Mouse (Mus musculus) mesoderm, embryonic 11.5 days (tissue): ENCODE measurements at regions not wholly inside any gene's neighbourhood (a gene's known extent, or its start where the extent isn't known, plus 50 kb on each side); places are given as distances from the start of the nearest gene placed in this dataset.
"Not testable (repeated sequence)": the region's sequence is repeated elsewhere in the genome, so short reads cannot be mapped to it uniquely, and the experiment has no call there.

Experiments used
- DNase-seq: peaks from one replicate; pipeline ENCODE4 v3.0.0-alpha.2; 2012; ENCODE audit warnings: low read depth, low spot score

DNA sequence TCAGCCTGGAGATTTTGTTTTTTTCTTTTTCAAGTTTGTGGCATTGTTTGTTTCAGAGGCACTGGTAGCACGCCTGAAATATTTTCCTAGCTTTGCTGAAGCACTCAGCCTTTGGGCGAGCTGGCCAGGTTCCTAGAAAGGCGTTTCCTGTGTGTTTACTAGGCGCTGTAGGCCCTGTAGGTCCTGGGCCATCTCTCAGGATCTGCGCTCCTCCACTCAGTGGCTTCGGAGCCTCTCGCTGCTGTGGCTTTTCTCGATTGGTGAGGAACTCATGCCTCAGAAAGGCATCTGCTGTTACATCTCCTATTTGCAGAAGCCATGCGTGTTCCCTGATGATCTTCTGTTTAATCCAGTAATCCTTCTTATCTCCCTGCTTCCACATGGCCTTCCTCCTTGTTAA lies 188.0 kb upstream of the Plcz1 start:
- no peak for DNase-seq

DNA sequence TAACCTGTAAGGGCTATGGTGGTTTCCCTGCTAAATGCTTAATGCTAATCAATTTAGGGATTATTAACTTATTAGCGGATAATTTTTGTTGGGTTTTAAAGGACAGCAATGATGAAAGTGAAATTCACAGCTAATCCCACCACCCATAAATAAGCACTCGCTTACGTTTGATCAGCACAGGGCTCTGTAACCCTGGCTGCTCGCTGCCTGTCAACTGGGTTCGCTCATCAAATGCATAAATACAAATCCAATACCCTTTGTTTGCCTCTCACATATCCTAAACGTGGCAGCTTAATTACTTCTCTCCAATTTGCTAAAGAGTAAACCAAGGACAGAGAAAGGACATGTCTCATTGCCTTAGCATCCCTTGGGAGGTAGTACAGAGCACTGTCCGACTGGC lies 187.5 kb upstream of the Plcz1 start:
- no peak for DNase-seq

DNA sequence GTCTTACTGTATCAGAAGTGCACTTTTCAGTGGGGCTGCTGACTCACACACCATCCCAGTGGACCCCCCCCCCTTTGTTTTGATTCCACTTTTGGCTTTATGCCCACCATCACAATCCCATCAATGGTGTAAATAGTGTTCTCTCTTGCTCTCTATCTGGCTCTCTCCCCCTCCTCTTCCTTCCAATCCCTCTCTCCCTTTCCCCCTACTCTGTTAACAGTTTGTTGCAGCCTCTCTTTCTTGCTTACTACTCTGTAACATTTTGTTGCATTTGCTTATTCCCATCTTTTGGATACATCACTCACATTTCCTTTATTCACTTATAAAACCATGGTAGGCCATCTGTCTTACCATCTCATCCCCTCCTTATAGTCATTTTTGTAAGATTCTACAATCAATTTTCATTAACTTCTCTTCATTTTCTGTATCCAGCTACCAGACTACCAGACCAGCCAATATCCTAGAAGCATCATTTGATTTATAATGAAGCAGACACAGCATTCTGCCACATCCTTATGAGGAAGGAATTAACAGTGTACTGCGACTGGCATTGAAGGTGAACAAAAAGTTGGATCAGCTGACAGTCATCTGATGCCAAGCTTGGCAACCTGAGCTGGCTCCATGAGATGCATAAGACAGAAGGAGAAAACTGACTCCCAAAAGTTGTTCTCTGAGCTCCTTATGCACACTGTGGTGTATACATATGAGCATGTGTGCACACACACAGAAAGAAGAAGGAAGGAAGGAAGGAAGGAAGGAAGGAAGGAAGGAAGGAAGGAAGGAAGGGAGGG lies 181.5 kb upstream of the Plcz1 start:
- no peak for DNase-seq

DNA sequence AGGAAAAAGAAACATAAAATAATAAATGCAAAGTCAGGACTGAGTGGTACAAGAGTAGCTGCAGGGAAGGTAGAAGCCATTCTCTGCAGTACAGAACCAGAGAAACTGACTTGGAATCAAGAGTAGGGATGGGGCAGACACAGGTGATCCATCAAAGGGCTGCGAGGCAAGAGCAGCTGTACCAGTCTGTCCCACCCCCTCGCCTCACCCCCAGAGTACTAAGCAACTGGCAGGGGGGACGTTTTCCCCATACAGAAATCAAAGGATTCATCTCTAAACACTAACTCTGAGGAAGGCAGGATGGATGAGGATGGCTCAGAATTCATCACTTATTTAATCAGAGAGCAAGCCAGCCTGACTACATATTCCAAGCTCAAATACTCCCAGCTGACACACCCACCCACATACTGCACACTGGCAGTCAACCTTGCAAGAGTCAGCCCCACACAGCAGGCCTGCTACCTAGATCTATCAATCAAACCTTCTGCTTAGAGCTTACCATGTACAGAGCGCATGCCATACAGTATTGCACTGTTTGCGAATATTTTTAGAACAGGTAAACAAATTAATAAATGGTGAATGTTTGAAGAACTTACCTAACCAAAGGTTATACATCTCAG lies 180.5 kb upstream of the Plcz1 start:
- no peak for DNase-seq

DNA sequence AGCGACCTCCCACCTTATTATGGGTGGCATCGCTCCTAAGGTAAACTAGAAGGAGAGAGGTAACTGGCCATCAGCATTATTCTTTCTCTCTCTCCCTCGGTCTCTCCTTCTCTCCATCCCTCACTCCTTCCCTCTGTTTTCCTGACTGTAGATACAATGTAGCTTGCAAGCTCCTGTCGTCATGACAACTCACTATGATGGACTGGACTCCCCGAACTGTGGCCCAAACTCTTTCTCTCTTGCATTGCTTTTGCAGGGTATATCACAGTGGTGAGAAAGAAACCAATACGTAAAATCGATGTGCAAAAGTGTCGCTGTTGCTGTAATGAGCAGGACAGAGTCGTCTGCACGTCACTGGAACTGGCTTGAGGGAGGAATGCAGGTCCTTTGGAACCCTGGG lies 177.5 kb upstream of the Plcz1 start:
- no peak for DNase-seq

DNA sequence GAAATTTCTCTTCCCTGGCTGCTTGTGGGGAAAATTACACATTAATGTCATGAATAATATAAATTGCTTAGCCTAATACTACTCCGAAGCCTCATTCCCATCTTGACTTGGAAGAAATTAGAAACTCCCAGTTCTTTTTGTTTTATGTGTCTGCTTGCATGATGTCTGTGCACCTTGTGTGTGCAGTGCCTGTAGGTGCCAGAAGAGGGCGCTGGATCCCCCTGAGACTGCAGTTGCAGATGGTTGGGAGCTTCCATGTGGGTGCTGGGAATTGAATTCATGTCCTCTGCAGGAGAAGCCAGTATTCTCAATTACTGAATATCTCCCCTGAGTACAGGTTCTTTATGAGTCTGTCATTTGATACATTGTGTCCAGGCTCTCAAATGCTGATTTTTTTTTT lies 171.1 kb upstream of the Plcz1 start:
- DNase-seq = no peak

DNA sequence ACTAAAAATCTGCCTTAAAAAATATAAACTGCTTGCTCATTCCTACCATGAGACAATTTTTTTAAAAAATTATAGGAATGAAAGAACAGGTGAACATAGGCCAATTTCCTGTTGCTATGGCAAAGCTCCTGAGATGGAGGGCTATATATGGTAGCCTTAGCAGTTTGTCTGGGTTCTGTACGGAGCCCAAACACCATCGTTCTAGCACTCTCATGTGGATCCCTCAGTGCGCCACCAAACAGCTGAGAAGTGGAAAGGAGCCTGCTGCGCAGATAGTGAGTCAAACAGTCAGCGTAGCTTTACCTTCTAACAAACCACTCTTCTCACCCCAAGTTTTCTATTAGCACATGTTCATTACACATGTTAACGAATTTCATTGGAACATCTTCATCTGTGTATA lies 168.9 kb upstream of the Plcz1 start:
- DNase-seq = no peak

DNA sequence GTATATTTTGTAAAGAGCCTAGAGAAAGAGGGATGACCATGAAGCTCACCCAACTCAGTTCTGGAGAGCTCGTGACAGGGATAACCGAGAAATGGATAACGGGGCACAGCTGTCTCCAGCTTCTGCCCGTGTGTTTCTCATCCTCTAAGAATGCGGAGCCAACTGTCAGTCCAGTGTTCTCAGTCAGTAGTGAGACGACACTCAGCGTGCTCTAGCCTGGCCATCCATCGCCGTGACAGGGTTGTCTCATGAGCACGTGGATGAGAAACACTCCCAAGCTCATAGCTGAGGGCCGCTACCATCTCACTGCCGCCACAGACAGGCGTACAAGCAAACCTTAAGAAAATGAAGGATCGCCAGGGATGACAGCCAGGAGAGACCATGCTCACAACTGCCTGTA lies 167.8 kb upstream of the Plcz1 start:
- no peak for DNase-seq

DNA sequence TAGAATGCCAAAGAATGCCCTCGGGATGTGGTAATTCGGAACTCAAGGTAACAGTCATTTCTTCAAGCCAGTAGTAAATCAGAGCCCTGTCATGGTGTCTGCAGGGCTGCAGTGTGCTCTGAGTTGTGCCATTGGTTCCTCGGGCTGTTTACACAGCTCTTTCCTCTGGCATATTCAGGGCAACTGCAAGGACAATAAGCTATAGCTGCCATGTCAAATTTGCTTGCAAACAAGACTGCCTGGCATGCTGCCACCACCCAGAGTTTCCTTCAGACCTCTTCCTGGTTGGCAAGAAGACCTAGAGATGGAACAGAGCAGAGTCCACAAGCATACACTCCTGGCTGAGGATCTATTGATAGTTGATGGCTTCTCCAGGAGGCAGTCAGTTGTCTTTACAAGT lies 167.1 kb upstream of the Plcz1 start:
- DNase-seq = no peak

DNA sequence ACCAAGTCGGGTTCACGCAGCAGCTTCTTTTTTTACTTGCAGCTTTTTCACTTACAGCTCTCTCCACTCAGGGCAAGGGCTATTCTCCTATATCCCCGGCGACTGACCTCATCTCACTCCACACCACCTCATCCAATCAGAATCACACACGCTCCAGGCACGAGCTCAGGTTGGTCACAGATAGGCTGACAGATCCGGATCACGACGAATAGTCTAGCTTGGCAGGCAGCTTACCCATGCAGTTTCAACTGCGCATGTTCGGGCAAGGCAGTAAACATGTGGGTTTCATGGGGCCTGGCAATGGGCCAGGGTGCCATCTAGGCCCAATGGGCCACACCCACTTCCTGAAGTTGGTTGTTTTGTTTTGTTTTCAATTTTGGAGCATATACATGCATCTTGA lies 165.4 kb upstream of the Plcz1 start:
- DNase-seq = not testable (repeated sequence)

DNA sequence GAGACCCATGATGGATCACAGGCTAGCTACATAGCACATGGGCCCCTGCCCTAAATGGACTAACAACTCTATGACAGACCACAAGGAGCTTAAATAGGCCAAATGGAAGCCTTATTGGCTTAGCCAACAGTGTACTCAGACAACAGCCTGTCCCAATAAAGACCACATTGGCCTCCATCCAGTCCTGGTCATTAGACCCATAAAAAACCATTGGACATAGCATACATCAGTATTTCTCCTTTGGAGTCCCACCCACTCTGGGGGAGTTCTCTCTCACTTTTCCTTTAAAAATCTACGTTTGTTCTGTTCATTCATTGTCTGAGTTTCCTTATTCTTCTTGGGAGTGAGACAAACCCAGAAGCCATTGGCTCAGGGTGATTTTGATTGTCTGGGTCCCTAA lies 160.1 kb upstream of the Plcz1 start:
- DNase-seq = no peak

DNA sequence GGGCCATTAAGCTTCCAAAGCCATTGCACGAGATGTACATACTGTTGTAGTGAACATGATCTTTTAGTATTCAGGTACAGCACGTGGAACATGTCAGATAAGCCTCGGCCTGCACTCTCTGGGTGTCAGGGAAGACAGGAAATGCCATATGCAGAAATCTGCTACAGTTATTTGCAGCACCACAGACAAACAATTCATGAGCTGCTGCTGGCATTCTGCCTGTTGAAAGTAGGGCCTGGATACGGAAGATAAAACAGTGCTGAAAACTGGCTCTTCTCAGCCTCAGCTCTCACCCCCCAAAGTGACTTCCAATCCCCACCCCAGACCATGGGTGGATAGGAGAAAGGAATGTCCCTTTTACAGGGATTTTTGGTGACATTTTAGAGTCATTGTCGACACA lies 159.1 kb upstream of the Plcz1 start:
- DNase-seq = no peak

DNA sequence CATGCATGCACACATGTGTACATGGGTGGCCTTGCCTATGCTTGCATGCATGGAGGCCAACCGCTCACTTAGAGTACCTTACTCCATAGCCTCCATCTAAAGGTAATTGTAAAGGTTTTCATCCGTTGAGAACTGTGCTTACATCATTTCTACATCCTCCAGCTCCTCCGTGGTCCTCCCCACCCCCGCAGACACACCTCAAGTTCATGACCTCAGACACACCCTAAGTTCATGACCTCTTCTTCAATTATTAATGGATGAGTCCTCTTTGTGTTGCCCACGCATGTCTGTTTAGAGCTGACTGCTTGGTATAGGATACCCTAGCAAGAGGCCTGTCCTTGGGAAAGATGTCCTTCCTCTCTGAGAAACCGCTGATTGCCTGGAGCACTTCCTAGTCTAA lies 156.8 kb upstream of the Plcz1 start:
- DNase-seq = no peak

DNA sequence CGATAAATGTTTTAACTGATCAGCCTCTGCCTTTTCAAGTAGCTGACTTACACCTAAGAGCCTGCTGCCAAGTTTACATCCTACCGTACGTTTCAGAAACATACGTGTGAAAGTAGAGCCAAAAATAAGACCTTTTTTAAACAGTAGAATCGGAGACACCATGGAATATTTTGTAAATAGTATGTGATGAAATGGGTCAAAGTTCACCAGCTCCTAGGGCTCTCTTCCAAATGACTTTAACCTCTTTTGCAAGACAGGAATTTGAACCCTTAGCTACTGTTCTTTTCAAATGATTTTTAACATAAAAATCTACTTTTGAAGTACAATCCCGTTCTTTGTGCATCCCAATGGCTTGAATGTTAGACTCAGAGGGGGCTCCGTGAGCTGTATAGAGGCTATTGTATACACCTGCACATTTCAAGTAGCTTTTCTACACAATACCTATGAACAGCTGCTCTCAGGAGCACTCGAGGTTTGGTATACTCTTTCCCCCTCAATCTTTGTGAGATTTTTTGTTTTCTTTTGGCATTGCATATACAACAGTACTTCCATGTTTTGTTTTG lies 155.9 kb upstream of the Plcz1 start:
- DNase-seq = no peak

DNA sequence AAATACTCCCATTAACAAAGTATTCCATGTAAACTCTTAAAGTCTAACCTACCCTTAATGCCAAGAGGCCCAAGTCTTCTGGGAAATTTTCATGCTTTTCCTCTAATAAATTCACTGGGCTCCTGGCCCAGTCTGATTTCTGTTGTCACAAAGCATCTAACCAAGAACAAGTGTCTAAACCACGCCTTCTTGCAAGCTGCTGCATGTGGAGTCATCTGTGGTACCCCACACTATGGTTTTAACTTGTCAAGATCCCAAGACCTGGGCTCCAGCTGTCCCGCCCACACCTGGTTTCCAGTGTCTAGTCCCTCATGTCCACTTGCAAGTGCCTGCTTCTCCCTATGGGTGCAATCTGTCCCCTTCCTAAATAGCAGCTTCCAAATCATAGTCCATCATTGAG lies 153.0 kb upstream of the Plcz1 start:
- no peak for DNase-seq

DNA sequence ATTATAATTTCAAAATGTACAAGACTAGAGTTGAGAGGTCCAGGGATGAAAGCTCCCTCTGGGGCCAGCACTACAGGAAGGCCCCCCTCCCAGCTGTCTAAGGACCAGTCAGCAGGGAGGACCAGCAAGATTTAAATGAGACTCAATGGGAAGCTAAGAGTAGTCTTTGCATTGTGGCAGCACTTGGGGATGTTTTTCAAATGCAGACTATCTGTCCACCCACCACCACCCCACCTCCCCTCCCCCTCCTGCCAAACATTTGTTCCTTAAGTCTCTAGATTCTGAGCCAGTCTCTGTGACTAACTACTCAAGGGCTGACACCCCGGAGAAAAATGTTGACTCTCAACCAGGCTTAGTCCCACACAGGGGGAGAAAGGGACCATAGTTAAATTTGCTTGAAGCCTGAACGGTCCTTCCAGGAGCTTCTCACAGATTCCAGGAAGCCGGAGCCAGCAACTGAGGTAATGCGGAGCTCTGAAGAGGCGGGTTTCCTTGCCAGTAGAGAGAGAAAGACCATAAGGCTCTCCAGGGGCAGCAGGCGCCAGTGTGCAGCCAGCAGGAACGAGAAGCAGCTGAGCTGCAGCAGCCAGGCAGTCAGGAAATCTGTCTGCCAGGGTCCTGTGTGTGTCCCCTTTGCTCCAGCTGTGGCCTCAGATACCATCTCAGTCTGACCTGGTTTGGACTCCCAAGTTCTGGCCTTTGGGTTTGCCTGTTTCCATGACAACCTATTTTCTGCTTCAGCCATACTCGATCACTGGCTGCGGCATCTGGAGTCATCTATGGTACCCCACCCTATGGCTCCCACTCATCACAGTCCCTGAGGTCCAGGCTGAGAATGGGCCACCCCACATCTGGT lies 152.1 kb upstream of the Plcz1 start:
- DNase-seq = no peak

DNA sequence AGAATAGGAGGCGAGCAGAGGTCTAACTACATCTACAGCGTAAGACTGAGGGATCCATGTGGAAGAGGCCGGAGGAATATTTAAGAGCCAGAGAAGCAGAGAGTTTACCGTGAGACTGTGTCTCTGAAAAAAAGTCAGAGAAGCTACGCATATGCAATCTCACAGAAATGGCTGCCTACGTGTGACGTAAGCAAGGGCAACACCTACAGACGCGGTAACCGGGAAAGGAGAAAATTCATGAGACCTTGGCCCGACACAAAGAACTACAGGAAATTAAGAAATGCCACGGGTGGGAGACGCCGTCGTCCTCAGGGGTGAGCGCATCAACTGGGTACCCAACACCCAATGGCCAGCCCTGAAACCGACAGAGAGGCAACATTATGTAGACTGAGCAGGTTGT lies 151.3 kb upstream of the Plcz1 start:
- DNase-seq = no peak

DNA sequence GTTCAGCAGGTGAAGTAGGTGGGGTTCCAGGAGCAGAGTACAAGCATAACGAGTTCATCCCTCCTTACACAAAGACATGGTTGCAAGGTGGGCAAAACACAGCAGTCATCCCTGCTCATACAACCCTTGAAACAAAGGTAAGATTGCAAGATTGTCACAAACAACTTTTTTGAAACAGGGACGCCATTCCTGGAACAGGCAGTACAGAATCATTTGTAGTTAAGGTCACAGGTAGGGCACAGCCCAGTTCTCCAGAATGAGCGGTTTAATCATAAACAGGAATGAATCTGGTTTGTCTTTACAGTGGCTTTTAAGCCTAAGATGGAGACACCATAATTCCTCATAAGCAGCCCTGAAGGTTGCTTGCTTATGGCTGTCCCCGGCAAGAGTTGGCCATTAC lies 150.1 kb upstream of the Plcz1 start:
- DNase-seq = no peak

DNA sequence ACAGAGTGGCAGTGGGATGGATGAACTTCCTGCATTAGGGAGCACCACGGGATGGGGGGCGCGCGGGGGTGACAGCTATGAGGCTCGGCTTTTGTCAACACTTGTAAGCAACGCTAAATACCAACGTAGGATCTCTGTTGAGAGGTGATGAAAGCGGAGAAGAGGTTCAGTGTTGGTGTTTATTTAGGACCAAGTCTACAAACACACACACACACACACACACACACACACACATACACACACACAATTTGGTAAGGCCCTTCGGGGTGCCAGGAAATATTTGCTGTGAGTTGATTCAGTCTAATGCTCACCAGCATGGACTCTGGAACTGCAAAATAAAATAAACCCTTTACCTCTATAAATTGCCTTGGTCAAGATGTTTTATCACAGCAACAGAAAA lies 148.3 kb upstream of the Plcz1 start:
- DNase-seq = no peak

DNA sequence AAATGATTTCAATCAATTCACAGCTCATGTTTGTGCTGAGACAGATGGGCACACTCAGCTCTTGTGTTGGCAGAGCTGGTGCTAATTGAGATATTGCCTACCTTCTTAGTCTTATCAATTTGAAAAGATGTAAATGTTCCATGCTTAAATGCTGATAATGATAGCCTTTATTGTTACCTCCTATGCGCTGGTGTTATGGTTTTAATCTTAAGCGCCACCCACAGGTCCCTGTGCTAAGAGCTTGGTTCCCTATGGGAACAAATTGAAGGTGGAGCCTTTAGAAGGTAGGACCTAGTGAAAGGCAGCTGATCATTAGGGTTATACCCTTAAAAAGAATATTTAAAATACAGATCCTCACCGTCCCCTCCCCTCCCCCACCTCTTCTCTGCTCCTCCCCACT lies 146.5 kb upstream of the Plcz1 start:
- no peak for DNase-seq

DNA sequence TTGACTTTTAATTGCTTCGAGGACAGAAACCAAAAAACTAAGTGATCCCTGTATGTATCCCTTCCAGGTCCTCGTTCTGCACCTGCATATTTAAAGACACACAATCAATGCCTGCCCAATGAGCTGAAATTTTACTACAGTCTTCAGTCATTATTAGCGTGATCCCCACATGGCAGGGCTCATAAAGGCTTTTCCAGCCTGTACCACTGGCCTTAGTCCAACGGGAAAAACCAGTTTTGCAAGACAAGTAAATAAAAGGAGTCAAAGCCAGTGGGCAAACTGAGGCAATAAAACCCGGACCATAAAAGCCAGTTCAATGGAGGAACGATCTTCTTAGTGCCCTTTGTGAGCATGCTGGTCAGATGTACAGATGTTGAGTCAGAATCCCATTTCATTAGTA lies 145.8 kb upstream of the Plcz1 start:
- DNase-seq = no peak

DNA sequence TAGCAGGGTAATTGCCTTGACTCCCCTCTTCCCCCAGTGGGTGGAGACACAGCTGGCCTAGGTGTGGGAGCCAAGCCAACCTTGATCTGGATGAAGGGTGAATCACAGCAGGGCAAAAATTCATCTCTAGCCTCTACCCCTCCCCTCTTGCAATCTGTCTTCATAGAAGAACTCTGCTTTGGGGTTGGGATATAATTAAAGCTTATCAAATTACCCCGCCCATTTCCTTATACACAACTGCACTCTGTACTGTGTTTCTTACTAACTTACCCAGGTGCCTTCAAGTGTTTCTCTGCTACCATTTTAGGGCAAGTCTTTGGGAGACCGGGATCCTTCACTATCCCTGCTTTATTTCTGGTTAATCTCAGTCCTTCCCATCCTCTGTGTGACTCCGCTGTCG lies 138.7 kb upstream of the Plcz1 start:
- DNase-seq = no peak
